Mouse (Mus musculus) midbrain, embryonic 14.5 days (tissue): ENCODE results near the gene Hmgcs2. TPM values are rescaled to one million over a fixed set of nuclear protein-coding genes. Genes with fewer than 3 reads are reported as not detected.

Source experiments
- ATAC-seq: fragments of 200-750 bp; cut with Nextera tagmentation; 2 replicates; pipeline ENCODE4 v1.8.0; 2017; ENCODE audit warnings: moderate number of reproducible peaks, moderate library complexity; ENCODE audit not compliant: low FRiP score, low TSS enrichment
- DNase-seq: peaks from one replicate; pipeline ENCODE4 v3.0.0-alpha.2; 2015
- H3K27ac ChIP-seq: fragments of 300-500 bp; sonication (generic); replicated peaks from 2 replicates; pipeline ENCODE4 v1.5.1; 2014; ENCODE audit warnings: mild to moderate bottlenecking, low read depth, low read length, moderate library complexity
- H3K27me3 ChIP-seq: fragments of 300-500 bp; sonication (generic); 2 replicates; pipeline ENCODE4 v1.6.1; 2014; ENCODE audit warnings: low read length, control low read depth, mixed read lengths; ENCODE audit not compliant: control insufficient read depth, insufficient read depth
- H3K36me3 ChIP-seq: fragments of 300-500 bp; sonication (generic); 2 replicates; pipeline ENCODE4 v1.6.1; 2014; ENCODE audit warnings: low read length, control low read depth; ENCODE audit not compliant: control insufficient read depth, insufficient read depth
- H3K4me1 ChIP-seq: fragments of 300-500 bp; sonication (generic); 2 replicates; pipeline ENCODE4 v1.6.1; 2014; ENCODE audit warnings: mild to moderate bottlenecking, antibody characterized with exemption, low read length, control low read depth; ENCODE audit not compliant: control insufficient read depth, insufficient read depth
- H3K4me2 ChIP-seq: fragments of 300-500 bp; sonication (generic); 2 replicates; pipeline ENCODE4 v1.6.1; 2014; ENCODE audit warnings: mild to moderate bottlenecking, low read length, moderate library complexity
- H3K4me3 ChIP-seq: fragments of 300-500 bp; sonication (generic); replicated peaks from 2 replicates; pipeline ENCODE4 v1.5.1; 2014; ENCODE audit warnings: low read depth, low read length
- H3K9ac ChIP-seq: fragments of 300-500 bp; sonication (generic); replicated peaks from 2 replicates; pipeline ENCODE4 v1.6.1; 2014; ENCODE audit warnings: mild to moderate bottlenecking, low read length, moderate library complexity
- H3K9me3 ChIP-seq: fragments of 300-500 bp; sonication (generic); 2 replicates; pipeline ENCODE4 v1.6.1; 2016; ENCODE audit warnings: low read length, control low read depth, mixed read lengths; ENCODE audit not compliant: control insufficient read depth
- WGBS: fragments of 180-500 bp; shearing (Covaris S2); extraction: QIAGEN DNeasy Blood & Tissue Kit; methylation state at CpG from one replicate; pipeline ENCODE4 v1.1.7; 2014; 5-methylcytosine and 5-hydroxymethylcytosine counted together
- polyA plus RNA-seq: library from polyadenylated mRNA; unstranded; fragments of >200 nt; fragmentation: Nextera tagmentation; extraction: Ambion mirVana; gene quantifications from 2 replicates; pipeline ENCODE4 v1.2.1, GENCODE M21; 2014

The Hmgcs2 gene
- polyA plus RNA-seq, 1 experiment from 2014 or later = 16.2 TPM

DNA sequence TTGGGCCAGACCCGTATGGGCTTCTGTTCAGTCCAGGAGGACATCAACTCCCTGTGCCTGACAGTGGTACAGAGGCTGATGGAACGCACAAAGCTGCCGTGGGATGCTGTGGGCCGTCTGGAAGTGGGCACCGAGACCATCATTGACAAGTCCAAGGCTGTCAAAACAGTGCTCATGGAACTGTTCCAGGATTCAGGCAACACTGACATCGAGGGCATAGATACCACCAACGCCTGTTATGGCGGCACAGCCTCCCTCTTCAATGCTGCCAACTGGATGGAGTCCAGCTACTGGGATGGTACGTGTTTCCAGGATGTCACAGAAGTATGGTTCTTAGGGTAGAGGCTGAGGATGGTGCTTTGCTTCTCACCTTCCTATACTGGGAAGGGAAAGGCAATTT, 10.8 kb downstream of the Hmgcs2 start:
- H3K4me3 ChIP-seq = no peak overlapping the region
- no peaks in the 10 kb centered on the region for H3K36me3 ChIP-seq
- H3K9ac ChIP-seq = no peak overlapping the region
- no peak for ATAC-seq
- no peak overlapping the region for H3K4me2 ChIP-seq
- DNase-seq = no peak
- H3K4me1 ChIP-seq = no peaks in the 10 kb centered on the region
- no peak overlapping the region for H3K27ac ChIP-seq
- WGBS = 93% methylated on average over 9 of the region's 9 CpGs
- no peaks in the 10 kb centered on the region for H3K27me3 ChIP-seq
- no peaks in the 10 kb centered on the region for H3K9me3 ChIP-seq

DNA sequence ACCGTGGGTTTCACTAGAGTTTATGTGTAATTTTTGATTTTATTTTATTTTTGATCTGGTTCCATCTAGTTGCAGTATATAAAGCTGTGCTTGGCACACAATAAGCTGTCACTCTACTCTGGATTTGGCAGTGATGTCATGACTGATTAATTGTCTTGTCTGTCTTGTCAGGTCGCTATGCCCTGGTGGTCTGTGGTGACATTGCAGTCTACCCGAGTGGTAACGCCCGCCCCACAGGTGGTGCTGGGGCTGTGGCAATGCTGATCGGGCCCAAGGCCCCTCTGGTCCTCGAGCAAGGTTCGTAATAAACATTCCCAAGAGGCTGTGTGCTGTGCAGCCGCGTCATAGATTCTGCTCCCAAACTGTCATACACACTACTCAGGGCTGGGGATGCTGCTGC, 15.7 kb downstream of the Hmgcs2 start:
- DNase-seq (no peak), ATAC-seq (no peak)
- no peaks in the 10 kb centered on the region for H3K36me3 ChIP-seq
- no peak overlapping the region for H3K4me3 ChIP-seq
- no peak overlapping the region for H3K9ac ChIP-seq
- H3K9me3 ChIP-seq = no peaks in the 10 kb centered on the region
- no peak overlapping the region for H3K27ac ChIP-seq
- 59% methylated on average over 10 of the region's 10 CpGs for WGBS
- no peak overlapping the region for H3K4me2 ChIP-seq
- H3K27me3 ChIP-seq = no peaks in the 10 kb centered on the region
- H3K4me1 ChIP-seq = no peaks in the 10 kb centered on the region

DNA sequence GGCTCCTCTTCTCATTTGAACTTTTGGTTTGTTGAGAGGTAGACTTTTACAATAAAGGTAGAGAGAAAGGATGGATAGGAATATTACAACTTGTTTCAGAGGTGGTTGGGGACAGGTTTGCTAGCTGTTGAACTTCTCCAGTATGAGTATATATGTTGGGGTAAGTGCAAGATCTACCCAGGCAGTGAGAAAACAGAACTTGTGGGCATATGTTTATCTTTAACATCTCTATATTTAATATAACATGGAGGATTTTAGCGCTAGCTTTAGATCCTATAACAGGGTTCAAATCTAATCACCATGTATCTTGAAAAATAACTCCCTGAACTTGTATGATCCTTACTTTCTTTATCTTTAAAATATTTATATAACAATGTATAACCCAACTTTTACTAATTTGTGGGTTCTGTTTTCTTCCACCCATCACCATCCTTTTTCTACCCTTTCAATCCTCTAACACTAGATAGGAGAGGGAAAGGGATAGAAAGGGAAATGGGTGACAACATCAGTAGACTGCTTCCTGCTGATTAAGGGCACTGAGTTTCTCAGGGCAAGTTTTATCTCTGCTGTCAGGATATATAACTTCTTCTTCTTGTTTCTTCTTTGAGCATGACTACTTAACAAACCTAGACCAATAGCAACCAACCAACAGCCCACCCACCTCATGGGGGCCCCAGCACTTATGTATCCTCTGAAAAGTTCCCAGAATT, 19.3 kb downstream of the Hmgcs2 start:
- no peak overlapping the region for H3K9ac ChIP-seq
- H3K27me3 ChIP-seq = no peaks in the 10 kb centered on the region
- no peak overlapping the region for H3K27ac ChIP-seq
- no peak overlapping the region for H3K4me3 ChIP-seq
- ATAC-seq (no peak), DNase-seq (no peak)
- H3K9me3 ChIP-seq = no peaks in the 10 kb centered on the region
- no peak overlapping the region for H3K4me2 ChIP-seq
- 93% methylated on average over 1 of the region's 1 CpGs for WGBS
- no peaks in the 10 kb centered on the region for H3K36me3 ChIP-seq
- no peaks in the 10 kb centered on the region for H3K4me1 ChIP-seq

DNA sequence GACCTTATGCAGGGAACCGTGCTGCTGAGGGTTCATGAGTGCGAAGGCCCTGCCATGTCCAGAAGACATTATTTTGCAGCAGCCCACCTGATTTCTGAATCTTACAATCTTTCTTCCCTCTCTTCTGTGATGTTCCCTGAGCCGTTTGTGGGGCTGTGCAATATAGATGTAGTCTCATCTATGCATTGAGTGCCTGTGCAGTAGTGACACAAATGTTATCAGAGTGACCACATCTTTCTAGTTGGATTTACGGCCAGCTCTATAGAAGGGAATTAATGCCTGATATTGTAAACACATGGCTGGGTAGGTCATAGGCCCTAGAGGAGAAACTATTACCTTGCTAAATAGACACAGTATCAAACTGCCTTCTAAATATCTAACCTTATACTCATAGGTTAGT, 20.0 kb downstream of the Hmgcs2 start:
- no peak overlapping the region for H3K9ac ChIP-seq
- H3K4me2 ChIP-seq = no peak overlapping the region
- WGBS = 92% methylated on average over 4 of the region's 4 CpGs
- no peaks in the 10 kb centered on the region for H3K4me1 ChIP-seq
- H3K36me3 ChIP-seq = no peaks in the 10 kb centered on the region
- no peak overlapping the region for H3K4me3 ChIP-seq
- no peak overlapping the region for H3K27ac ChIP-seq
- no peaks in the 10 kb centered on the region for H3K9me3 ChIP-seq
- no peaks in the 10 kb centered on the region for H3K27me3 ChIP-seq
- ATAC-seq (no peak), DNase-seq (no peak)

DNA sequence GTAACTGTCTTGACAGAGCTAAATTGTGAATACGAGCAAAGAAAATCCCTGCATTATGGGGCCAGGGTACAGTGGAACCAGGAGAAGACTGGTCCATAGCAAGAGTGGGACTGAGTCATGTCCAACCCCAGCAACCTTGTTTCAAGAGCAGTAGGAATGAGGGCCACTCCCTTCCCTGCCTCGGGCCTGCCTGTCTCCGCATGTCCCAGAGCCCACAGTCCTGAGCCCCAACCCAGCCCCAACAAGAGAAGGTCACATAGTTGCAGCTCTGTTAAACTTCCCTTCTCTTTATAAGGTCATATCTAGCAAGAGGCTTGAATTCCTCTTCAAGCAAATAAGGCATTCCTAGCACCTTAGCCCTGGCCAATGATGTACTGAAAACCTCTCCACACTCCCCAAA, 21.5 kb downstream of the Hmgcs2 start:
- 98% methylated on average over 3 of the region's 3 CpGs for WGBS
- no peak for ATAC-seq

DNA sequence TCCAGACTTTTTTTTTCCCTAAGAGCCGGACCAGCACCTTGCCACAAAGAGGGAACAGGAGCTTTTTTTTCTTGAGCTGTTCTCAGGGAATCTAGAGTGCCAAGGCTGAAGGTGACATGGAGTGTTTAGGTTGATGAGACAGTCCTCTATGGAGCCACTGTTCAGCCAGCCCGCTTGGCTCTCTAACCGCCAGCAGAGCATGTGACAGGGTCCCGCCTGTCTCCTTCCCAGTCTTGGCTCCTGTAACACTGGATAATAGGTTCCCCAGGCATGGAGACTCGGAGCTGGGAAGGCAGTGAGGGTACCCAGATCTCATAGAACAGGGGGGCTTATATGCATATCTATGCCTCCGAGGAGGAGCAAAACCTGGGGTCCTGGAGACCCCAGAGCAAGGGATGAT, 28.4 kb downstream of the Hmgcs2 start:
- no peak for DNase-seq
- no peaks in the 10 kb centered on the region for H3K9me3 ChIP-seq
- no peak overlapping the region for H3K4me3 ChIP-seq
- no peak overlapping the region for H3K27ac ChIP-seq
- H3K4me2 ChIP-seq = no peak overlapping the region
- 77% methylated on average over 6 of the region's 6 CpGs for WGBS
- H3K9ac ChIP-seq = no peak overlapping the region
- ATAC-seq = no peak
- no peaks in the 10 kb centered on the region for H3K4me1 ChIP-seq
- H3K36me3 ChIP-seq = no peaks in the 10 kb centered on the region
- no peaks in the 10 kb centered on the region for H3K27me3 ChIP-seq

More for the DNA sequence above, 21.5 kb downstream of the Hmgcs2 start:
- Histone ChIP-seq H3K27me3 (no peaks in the 10 kb centered on the region), H3K36me3 (no peaks in the 10 kb centered on the region), H3K4me2 (no peak overlapping the region), H3K27ac (no peak overlapping the region), H3K4me3 (no peak overlapping the region), H3K9me3 (no peaks in the 10 kb centered on the region), H3K4me1 (no peaks in the 10 kb centered on the region), H3K9ac (no peak overlapping the region)
- no peak for DNase-seq

DNA sequence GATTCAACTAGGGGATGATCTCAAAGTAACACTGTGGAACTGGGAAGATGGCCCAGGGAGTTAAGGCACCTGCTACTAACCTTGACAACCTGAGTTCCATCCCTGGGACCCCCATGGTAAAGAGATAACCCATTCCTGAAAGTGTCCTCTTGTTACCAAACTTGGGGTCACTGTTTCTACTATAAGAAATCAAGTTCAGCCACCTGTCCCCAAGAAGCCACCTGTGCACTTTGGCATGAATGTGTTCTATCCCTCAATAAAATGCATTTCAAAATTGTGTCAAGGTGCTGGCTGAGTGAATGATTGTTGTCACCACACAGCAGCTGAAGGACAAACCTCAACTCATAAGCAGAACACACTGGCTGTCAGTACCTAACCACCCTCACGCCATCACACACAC, 30.2 kb downstream of the Hmgcs2 start:
- WGBS = 92% methylated on average over 1 of the region's 1 CpGs
- H3K9ac ChIP-seq = no peak overlapping the region
- H3K4me3 ChIP-seq = no peak overlapping the region
- ATAC-seq (no peak), DNase-seq (no peak)
- no peaks in the 10 kb centered on the region for H3K36me3 ChIP-seq
- H3K27ac ChIP-seq = no peak overlapping the region
- H3K4me1 ChIP-seq = no peaks in the 10 kb centered on the region
- H3K27me3 ChIP-seq = no peaks in the 10 kb centered on the region
- H3K9me3 ChIP-seq = no peaks in the 10 kb centered on the region
- H3K4me2 ChIP-seq = no peak overlapping the region

DNA sequence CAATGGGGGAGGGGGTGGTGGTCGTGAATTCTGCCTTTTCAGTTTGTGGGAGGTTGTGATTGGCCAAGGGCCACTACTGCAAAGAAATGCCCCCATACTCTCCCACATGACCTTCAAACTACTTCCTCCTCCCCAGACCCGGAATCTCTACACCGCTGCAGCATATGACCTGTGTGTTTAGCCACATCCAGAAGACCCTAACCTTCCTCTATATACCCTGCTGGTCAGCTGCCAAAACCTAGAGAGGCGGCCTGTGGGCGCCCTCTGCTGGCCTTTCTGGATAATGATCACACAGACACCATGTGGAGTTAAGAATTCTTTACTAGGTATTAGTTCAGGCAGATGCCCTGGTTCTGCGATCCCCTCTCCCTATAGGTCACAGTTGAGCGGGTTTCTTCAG, 32.6 kb downstream of the Hmgcs2 start:
- H3K4me2 ChIP-seq = no peak overlapping the region
- no peaks in the 10 kb centered on the region for H3K27me3 ChIP-seq
- H3K36me3 ChIP-seq = no peaks in the 10 kb centered on the region
- H3K4me3 ChIP-seq = no peak overlapping the region
- DNase-seq (peak; percentile 89), ATAC-seq (peak; percentile 66)
- H3K9me3 ChIP-seq = no peaks in the 10 kb centered on the region
- no peaks in the 10 kb centered on the region for H3K4me1 ChIP-seq
- H3K9ac ChIP-seq = no peak overlapping the region
- H3K27ac ChIP-seq = no peak overlapping the region
- WGBS = 27% methylated on average over 6 of the region's 7 CpGs

DNA sequence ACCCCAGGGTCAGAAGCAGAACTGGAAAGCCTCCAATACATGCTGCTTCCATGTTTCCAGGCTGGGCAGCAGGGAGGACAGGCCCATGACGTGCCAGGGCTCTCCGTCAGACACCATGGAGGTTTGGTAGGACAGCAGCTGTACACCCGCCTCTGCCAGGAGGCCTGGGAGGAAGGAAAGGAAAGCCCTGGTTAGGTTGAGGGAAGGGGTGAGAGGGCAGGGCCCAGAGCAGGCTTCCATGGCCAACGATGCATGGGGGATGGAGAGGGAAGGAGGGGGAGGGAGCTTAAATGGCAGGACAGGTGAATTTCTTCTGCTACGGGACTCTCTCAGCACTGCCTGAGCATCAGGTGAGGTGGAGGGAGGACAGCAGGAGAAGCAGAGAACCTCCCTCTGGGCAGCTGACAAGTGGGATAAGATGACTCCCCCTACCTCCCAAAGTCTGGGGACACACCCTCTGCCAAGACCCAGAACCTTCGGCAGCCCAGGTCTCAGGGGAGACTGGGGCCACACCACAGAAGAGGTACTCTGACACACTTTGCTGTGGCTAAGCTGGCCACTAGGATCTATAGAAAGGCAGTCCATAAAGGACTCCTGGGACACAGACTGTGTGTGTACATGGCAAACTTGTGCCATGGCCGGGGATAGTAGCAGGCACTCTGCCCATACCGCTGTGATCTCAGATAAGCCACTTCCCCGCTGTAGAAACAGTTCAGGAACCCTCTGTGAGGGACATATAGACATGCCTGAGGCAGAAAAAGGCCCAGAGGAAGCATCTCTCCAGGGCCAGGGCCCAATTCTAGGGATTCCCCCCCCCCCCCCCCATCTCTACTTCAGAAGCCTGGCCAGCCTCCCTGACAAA, 33.3 kb downstream of the Hmgcs2 start:
- no peaks in the 10 kb centered on the region for H3K9me3 ChIP-seq
- no peaks in the 10 kb centered on the region for H3K36me3 ChIP-seq
- H3K27me3 ChIP-seq = no peaks in the 10 kb centered on the region
- no peak overlapping the region for H3K9ac ChIP-seq
- no peak overlapping the region for H3K4me3 ChIP-seq
- H3K4me1 ChIP-seq = no peaks in the 10 kb centered on the region
- ATAC-seq (no peak), DNase-seq (no peak)
- H3K4me2 ChIP-seq = no peak overlapping the region
- 65% methylated on average over 9 of the region's 9 CpGs for WGBS
- H3K27ac ChIP-seq = no peak overlapping the region
